Mouse (Mus musculus) megakaryocyte, adult 5-6 weeks (primary cell): Measurements from ENCODE around the gene Ddx49. TPM values are rescaled to one million over a fixed set of nuclear protein-coding genes. Genes with fewer than 3 reads are reported as not detected.

Experiments used
- ATAC-seq: 2 replicates; pipeline ENCODE4 v1.8.0; 2016; ENCODE audit warnings: mild to moderate bottlenecking, inconsistent platforms; ENCODE audit not compliant: poor library complexity, severe bottlenecking
- total RNA-seq, 2 experiments: library from RNA; stranded (forward) in 1 of 2; stranded (reverse) in 1 of 2; fragments of 153-499, 151-499 nt in 1 of 2; fragments of 221-1000, 200-1000 nt in 1 of 2; gene quantifications; 2 replicates each; pipeline versions ENCODE4 v1.2.3 to v1.2.4; 2015 to 2017

Gene Ddx49
- total RNA-seq, 2 experiments from 2014 or later = 19.9 to 81.7 TPM

DNA sequence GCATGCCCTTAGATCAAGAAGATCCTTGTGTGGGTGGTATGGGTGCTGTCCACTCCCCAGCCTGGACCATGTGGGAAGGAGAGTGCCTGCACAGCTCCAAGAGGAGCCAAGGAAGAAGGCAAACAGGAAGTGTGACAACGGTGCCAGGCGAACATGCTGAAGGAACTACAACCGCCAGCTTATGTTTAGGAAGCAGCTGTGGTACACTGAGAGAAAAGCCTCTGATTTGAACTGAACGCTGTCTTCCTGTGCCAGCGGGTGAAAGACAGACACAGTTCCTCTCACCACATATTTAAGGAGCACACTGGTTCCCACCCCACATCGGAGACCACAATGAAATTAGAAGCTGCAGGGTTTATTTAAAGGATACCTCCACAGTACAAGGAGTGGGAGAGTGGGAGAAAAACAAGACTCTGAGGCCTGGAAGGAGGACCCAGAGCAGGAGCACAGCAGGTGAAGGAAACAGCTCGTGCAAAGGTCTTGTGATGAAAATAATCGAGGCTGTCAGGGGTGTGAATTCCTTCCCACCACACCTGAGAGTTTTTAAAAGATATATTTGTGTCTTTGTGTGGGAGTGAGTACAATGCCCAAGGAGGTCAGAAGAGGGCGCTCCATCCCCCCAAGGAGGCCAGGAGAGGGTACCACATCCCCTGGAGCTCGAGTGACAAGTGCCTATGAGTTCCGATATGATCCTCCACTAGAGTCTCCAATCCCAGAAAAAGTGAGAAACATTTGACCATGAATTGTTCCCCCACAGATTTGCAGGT is 33.3 kb downstream of the Ddx49 start:
- ATAC-seq = no peak

DNA sequence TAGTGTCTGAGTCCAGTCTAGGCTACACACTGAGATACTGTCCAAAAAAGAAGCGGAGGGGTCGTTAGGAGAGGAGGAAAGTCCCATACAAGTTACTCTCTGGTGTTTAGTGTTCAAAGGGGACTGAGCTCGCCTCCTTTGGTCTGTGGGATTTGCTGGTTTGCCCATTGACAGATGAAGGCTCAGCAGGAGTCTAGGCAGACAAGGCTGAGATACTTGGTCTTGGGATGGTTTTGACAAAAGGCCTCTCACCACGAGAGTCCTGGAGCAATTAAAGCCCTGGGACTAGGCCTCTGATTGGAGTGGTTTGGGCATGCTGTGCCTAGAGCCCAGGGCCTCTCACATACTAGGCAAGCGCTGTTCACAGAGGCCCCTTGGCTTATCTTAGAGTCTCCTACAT is 34.0 kb downstream of the Ddx49 start:
- no peak for ATAC-seq

DNA sequence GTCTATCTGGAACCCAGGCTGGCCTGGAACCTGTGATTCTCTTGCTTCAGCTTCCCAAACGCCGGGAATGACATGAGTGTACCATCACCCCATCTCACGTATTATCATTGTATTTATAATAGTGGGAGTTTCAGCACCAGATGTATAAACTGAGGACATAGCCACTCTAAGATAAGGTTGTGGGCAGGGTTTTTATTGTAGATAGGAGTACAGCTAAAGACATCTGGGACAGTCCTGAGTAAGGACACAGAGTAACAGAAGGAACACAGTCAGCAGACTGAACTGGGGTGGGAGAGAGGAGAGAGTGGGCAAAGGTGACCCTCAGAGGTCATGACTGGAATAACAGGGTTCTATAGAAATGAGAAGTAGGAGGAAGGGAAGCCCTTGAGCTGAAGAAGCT is 34.6 kb downstream of the Ddx49 start:
- ATAC-seq = no peak

DNA sequence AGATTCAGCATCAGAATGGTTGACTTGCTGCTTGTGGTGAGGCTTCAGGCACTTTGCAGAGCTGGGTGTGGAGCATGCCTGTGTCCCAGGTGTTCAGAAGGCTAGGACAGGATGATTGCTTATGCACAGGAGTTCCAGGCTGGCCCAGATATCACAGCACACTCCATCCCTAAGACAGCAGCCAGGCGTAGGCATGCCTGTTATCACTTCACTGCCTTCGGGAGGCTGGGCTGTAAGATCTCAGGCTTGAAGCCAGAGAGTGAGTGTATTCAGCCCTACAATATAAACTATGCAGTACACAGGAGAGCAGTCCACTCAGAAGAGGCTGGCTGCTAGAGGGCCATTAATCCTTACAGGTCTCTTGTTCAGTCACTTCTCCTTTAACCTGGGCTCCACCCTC is 43.2 kb downstream of the Ddx49 start:
- no peak for ATAC-seq

DNA sequence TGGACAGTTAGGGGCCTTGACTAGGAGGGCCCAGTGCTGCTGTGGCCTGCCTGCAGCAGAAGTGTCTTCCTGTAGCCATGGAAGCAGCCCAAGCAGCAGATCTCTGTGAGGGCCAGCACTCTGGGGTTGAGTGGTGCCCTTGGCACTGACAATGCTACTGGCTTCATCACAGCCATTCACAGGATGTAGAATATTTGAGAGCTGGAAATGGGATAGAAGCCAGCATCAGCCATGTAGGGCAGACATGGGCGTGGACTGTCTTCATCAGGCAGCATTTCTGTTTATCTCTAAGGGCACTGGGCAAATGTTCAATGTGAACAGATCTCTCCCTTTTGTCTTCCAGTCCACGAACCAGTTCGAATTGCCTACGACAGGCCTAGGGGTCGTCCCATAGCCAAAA is 43.7 kb downstream of the Ddx49 start:
- ATAC-seq = no peak

DNA sequence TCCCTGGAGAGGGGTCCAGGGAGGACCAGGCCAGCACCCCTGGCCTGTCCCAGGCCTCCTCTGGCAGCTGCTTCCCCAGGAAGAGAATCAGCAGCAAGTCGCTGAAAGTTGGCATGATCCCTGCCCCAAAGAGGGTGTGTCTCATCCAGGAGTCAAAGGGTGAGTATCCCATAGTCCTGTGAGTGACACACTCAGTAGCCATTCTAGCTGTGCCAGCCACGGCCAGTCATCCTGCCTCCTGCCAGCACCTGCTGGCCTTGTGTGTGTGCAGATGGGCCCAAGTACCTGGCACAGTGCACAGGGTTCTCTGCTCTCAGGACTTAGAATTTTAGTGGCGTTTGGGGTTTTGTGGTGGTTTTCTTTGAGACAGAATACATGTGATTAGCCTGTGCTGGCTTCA is 44.8 kb downstream of the Ddx49 start:
- ATAC-seq = no peak

DNA sequence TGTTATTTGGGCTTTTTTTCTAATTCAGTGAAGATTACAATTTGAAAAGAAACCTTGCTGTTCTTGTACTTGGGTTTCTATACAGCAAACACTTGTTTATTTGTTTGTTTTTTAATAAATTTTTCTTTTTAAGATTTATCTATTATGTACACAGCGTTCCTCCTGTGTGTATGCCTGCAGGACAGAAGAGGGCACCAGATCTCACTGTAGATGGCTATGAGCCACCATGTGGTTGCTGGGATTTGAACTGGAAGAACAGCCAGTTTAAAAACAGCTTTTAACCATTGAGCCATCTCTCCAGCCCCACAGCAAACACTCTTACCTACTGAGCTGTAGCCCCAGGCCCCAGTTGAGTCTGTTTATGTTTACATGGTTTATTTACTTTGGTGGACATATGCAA is 47.7 kb downstream of the Ddx49 start:
- ATAC-seq = no peak

DNA sequence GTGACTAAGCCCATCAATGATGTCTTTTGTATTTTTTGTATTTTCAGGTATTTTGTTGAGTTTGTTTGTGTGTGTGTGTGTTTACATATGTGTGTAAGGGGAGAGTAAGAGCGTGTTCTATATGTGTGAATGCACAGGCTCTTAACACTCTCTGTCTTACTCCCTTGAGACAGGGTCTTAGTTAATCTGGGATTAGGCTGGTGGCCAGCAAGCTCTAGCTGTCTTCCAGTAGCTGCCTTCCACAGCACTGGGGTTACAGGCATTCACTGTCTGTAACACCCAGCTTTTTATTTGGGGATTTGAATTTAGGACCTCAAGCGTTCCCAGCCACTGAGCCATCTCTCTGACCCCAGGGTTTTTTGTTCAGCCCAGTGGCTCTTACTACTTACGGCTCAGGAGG is 54.4 kb downstream of the Ddx49 start:
- ATAC-seq = no peak

DNA sequence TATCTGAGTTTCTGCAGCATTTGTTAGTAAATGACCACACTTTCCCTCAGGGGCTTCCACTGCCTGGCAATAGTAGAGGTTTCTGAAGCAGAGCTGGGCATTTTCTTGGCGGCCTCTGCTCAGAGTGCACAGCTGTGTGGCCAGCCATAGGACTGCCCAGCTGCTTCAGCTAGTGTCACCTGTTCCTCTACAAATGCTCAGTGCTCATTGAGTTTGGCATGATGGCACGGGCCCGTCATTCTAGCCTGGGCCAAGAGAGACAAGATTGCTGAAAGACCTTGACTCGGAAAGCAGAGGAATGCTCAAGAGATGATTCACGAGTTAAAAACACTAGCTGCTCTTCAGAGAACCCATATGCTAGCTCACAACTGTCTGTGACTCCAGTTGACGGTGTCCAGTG is 55.7 kb downstream of the Ddx49 start:
- no peak for ATAC-seq

Other genes starting within 250 kb of the Ddx49 start
- gene Tm6sf2, start 229.6 kb downstream of the Ddx49 start, total RNA-seq (2015) = not detected in 2 replicates
- gene Tm6sf2, start 229.6 kb downstream of the Ddx49 start, total RNA-seq (2017) = not detected in 2 replicates
- not detected in 2 replicates for gene Hapln4, start 219.0 kb downstream of the Ddx49 start, total RNA-seq (2015)
- not detected in 2 replicates for gene Hapln4, start 219.0 kb downstream of the Ddx49 start, total RNA-seq (2017)
- gene Ncan, start 181.6 kb downstream of the Ddx49 start, total RNA-seq (2015) = not detected in 2 replicates
- not detected in 2 replicates for gene Ncan, start 181.6 kb downstream of the Ddx49 start, total RNA-seq (2017)
- 19.5 and 25.6 TPM in 2 replicates for gene Nr2c2ap, start 171.2 kb downstream of the Ddx49 start, total RNA-seq (2015)
- 4.7 and 7.1 TPM in 2 replicates for gene Nr2c2ap, start 171.2 kb downstream of the Ddx49 start, total RNA-seq (2017)
- 13.6 and 16.3 TPM in 2 replicates for gene Rfxank, start 163.3 kb downstream of the Ddx49 start, total RNA-seq (2015)
- gene Rfxank, start 163.3 kb downstream of the Ddx49 start, total RNA-seq (2017) = 12.5 and 14.5 TPM in 2 replicates
- 35.3 and 51.3 TPM in 2 replicates for gene Borcs8, start 163.0 kb downstream of the Ddx49 start, total RNA-seq (2015)
- 32.2 and 35.8 TPM in 2 replicates for gene Borcs8, start 163.0 kb downstream of the Ddx49 start, total RNA-seq (2017)
- 0.39 TPM in 1 of 2 replicates, not detected in the other for gene Mef2b, start 162.8 kb downstream of the Ddx49 start, total RNA-seq (2015)
- not detected in 2 replicates for gene Mef2b, start 162.8 kb downstream of the Ddx49 start, total RNA-seq (2017)
- 7.4 and 7.8 TPM in 2 replicates for gene Tmem161a, start 130.1 kb downstream of the Ddx49 start, total RNA-seq (2015)
- 3.9 and 8.5 TPM in 2 replicates for gene Tmem161a, start 130.1 kb downstream of the Ddx49 start, total RNA-seq (2017)
- gene Slc25a42, start 90.2 kb downstream of the Ddx49 start, total RNA-seq (2015) = 0.75 and 1.4 TPM in 2 replicates
- 0.29 and 0.45 TPM in 2 replicates for gene Slc25a42, start 90.2 kb downstream of the Ddx49 start, total RNA-seq (2017)
- gene Sugp2, start 68.3 kb downstream of the Ddx49 start, total RNA-seq (2015) = 24.1 and 27.9 TPM in 2 replicates
- 19.5 and 23.1 TPM in 2 replicates for gene Sugp2, start 68.3 kb downstream of the Ddx49 start, total RNA-seq (2017)
- 4.4 and 4.5 TPM in 2 replicates for gene Armc6, start 68.0 kb downstream of the Ddx49 start, total RNA-seq (2015)
- gene Armc6, start 68.0 kb downstream of the Ddx49 start, total RNA-seq (2017) = 2.6 and 5.6 TPM in 2 replicates
- gene Homer3, start 19.7 kb downstream of the Ddx49 start, total RNA-seq (2015) = 1.6 and 3.5 TPM in 2 replicates
- 2.9 and 8.0 TPM in 2 replicates for gene Homer3, start 19.7 kb downstream of the Ddx49 start, total RNA-seq (2017)
- gene Cope, start within 50 bp of the Ddx49 start, total RNA-seq (2015) = 163 and 178 TPM in 2 replicates
- 89.1 and 96.1 TPM in 2 replicates for gene Cope, start within 50 bp of the Ddx49 start, total RNA-seq (2017)
- not detected in 2 replicates for gene Cers1, start 13.3 kb upstream of the Ddx49 start, total RNA-seq (2015)
- not detected in 2 replicates for gene Cers1, start 13.3 kb upstream of the Ddx49 start, total RNA-seq (2017)
- not detected in 2 replicates for gene Gdf1, start 27.3 kb upstream of the Ddx49 start, total RNA-seq (2015)
- gene Gdf1, start 27.3 kb upstream of the Ddx49 start, total RNA-seq (2017) = not detected in 2 replicates
- 10.9 and 11.7 TPM in 2 replicates for gene Upf1, start 50.8 kb upstream of the Ddx49 start, total RNA-seq (2015)
- 24.4 and 30.7 TPM in 2 replicates for gene Upf1, start 50.8 kb upstream of the Ddx49 start, total RNA-seq (2017)
- gene Comp, start 71.1 kb upstream of the Ddx49 start, total RNA-seq (2015) = not detected in 2 replicates
- 0.12 TPM in 1 of 2 replicates, not detected in the other for gene Comp, start 71.1 kb upstream of the Ddx49 start, total RNA-seq (2017)
- 2.7 and 3.9 TPM in 2 replicates for gene Crtc1, start 137.1 kb upstream of the Ddx49 start, total RNA-seq (2015)
- 2.2 TPM in 2 replicates for gene Crtc1, start 137.1 kb upstream of the Ddx49 start, total RNA-seq (2017)
- gene Klhl26, start 174.5 kb upstream of the Ddx49 start, total RNA-seq (2015) = 1.6 and 2.4 TPM in 2 replicates
- gene Klhl26, start 174.5 kb upstream of the Ddx49 start, total RNA-seq (2017) = 3.6 and 5.4 TPM in 2 replicates
- gene Tmem59l, start 184.9 kb upstream of the Ddx49 start, total RNA-seq (2015) = not detected in 2 replicates
- not detected in 2 replicates for gene Tmem59l, start 184.9 kb upstream of the Ddx49 start, total RNA-seq (2017)
- not detected in 2 replicates for gene Crlf1, start 190.7 kb upstream of the Ddx49 start, total RNA-seq (2015)
- not detected in 2 replicates for gene Crlf1, start 190.7 kb upstream of the Ddx49 start, total RNA-seq (2017)
- gene Rex1bd, start 204.3 kb upstream of the Ddx49 start, total RNA-seq (2015) = 40.4 and 47.5 TPM in 2 replicates
- 37.3 and 43.7 TPM in 2 replicates for gene Rex1bd, start 204.3 kb upstream of the Ddx49 start, total RNA-seq (2017)
- gene Uba52, start 208.3 kb upstream of the Ddx49 start, total RNA-seq (2015) = 2,237 and 2,370 TPM in 2 replicates
- gene Uba52, start 208.3 kb upstream of the Ddx49 start, total RNA-seq (2017) = 4,162 and 4,635 TPM in 2 replicates
- 75.1 and 75.3 TPM in 2 replicates for gene Fkbp8, start 225.2 kb upstream of the Ddx49 start, total RNA-seq (2015)
- 146 and 166 TPM in 2 replicates for gene Fkbp8, start 225.2 kb upstream of the Ddx49 start, total RNA-seq (2017)
- 88.7 and 114 TPM in 2 replicates for gene Kxd1, start 225.5 kb upstream of the Ddx49 start, total RNA-seq (2015)
- gene Kxd1, start 225.5 kb upstream of the Ddx49 start, total RNA-seq (2017) = 71.4 and 80.6 TPM in 2 replicates
- 9.3 and 12.5 TPM in 2 replicates for gene Ell, start 237.0 kb upstream of the Ddx49 start, total RNA-seq (2015)
- gene Ell, start 237.0 kb upstream of the Ddx49 start, total RNA-seq (2017) = 11.1 and 11.9 TPM in 2 replicates